Mouse (Mus musculus) hematopoietic multipotent progenitor cell, adult 10-12 weeks (in vitro differentiated cells): ENCODE data around the gene Gm21060. TPM values are rescaled to one million over a fixed set of nuclear protein-coding genes. Genes with fewer than 3 reads are reported as not detected.

ENCODE experiments used
- polyA plus RNA-seq: library from polyadenylated mRNA; stranded (reverse); fragments of >175 nt; gene quantifications from 2 replicates; pipeline ENCODE4 v1.2.3, GENCODE M21; 2012; ENCODE audit warnings: low replicate concordance

Gene Gm21060
- polyA plus RNA-seq = not detected in 2 replicates

DNA sequence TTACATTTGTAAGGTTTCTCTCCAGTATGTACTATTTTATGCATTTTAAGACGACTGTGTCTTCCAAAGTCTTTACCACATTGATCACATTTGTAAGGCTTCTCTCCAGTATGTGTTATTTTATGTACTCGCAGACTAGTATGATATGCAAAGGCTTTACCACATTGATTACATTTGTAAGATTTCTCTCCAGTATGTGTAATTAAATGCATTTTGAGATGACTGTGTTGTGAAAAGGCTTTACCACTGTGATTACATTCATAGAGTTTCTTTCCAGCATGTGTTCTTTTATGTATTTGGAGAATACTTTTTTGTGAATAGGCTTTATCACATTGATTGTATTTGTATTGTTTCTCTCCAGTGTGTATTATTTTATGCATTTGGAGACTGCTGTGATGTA lies at the start of gene Gm21060:
Gm21060 (minus strand) TSS at position 101 of the 400 bp plus-strand sequence.

Other genes starting within 250 kb of the Gm21060 start
- 1.6 and 2.4 TPM in 2 replicates for gene Zfp950, start 156.2 kb downstream of the Gm21060 start, polyA plus RNA-seq
- gene Gm7102, start 120.8 kb downstream of the Gm21060 start, polyA plus RNA-seq = 0.13 TPM in 1 of 2 replicates, not detected in the other
- gene Gm6020, start 113.2 kb downstream of the Gm21060 start, polyA plus RNA-seq = not detected in 2 replicates
- gene Csf2ra, start 68.6 kb downstream of the Gm21060 start, polyA plus RNA-seq = 168 and 595 TPM in 2 replicates